8 mouse cellular contexts compared by ENCODE assay signal in the genomic region with DNA sequence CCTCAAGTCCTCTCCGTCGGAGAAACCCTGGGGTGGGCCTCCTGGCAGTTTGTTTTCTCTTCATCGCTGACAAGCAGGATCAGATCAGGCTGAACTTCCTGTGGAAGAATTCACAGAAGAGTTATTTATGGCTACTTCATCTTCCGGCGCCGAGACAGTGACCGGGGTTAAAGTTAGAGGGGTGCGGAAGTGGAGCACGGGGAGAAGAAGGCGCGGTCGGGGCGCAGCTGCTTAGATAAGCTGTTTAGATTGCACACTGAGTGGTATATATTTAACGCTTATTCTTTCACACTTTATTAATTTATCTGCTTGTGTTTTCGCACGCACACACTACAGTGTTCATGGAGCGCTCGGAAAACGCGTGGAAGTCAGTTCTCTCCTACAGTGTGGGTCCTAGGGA. TPM values are rescaled to one million over a fixed set of nuclear protein-coding genes. Genes with fewer than 3 reads are reported as not detected.
A peak's percentile ranks its signal among the peaks of the same experiment; 100 is the strongest.
DNase-seq lines count a peak whose midpoint lies in the region; ATAC-seq and TF ChIP-seq lines count a peak whose summit lies in the region.

No protein-coding gene starts in this region.

- H3K4me2 ChIP-seq in stomach, embryonic 16.5 days (ENCODE audit: low read depth, low read length), result peak overlapping the region; percentile 11

- intact Hi-C loops in left cerebral cortex, postnatal 4 days (cut with DNase I), result no loop called here

- TF ChIP-seq POLR2A in testis, adult 2 months (IDR thresholded peaks at IDR 0.05; ENCODE audit: control insufficient read depth, low read depth, low read length), result no peak

- H3K36me3 ChIP-seq in testis, adult 2 months (ENCODE audit: control insufficient read depth, insufficient read depth, low read length), result no peaks in the 10 kb centered on the region
- no peaks in the 10 kb centered on the region for H3K36me3 ChIP-seq in stomach, embryonic 16.5 days (ENCODE audit: control insufficient read depth, insufficient read depth, low read length)

- peaks cover 3% of the 10 kb centered on the region for H3K4me1 ChIP-seq in testis, adult 2 months (ENCODE audit: control insufficient read depth, insufficient read depth, low read length)
- peaks cover 2% of the 10 kb centered on the region; the same call in 1 of the 2 replicates for H3K4me1 ChIP-seq in stomach, embryonic 16.5 days (ENCODE audit: control insufficient read depth, insufficient read depth, low read length)

- TF ChIP-seq CTCF in testis, adult 2 months (IDR thresholded peaks at IDR 0.05; ENCODE audit: control insufficient read depth, insufficient read depth, insufficient replicate concordance, low read depth, low read length), result no peak

- H3K9ac ChIP-seq in stomach, embryonic 16.5 days (ENCODE audit: low read length), result 0 out of 2 replicates have a peak overlapping the region, but pooled peaks have one; percentile 0

- H3K27me3 ChIP-seq in testis, adult 2 months (ENCODE audit: control insufficient read depth, insufficient read depth, low read length), result no peaks in the 10 kb centered on the region
- H3K27me3 ChIP-seq in stomach, embryonic 16.5 days (ENCODE audit: control insufficient read depth, insufficient read depth, low read length), result no peaks in the 10 kb centered on the region

- H3K4me3 ChIP-seq in testis, adult 2 months (ENCODE audit: control insufficient read depth, low read depth, low read length), result peak overlapping the region; percentile 2
- no peak overlapping the region for H3K4me3 ChIP-seq in stomach, embryonic 16.5 days (replicated peaks; ENCODE audit: low read length)

- ATAC-seq in stomach, embryonic 16.5 days (ENCODE audit: insufficient read depth, low FRiP score), result no peak

- DNase-seq in testis, postnatal 10 days (ENCODE audit: low spot score), result no peak
- DNase-seq in gastrocnemius, postnatal 25 days, result peak; percentile 57
- peak; percentile 63 for DNase-seq in kidney, adult 18-20 months
- peak; percentile 73 for DNase-seq in lung, postnatal 10 days
- no peak for DNase-seq in left cerebral cortex, postnatal 4 days
- no peak for DNase-seq in adipocyte (ENCODE audit: low spot score)

- no peak overlapping the region for H3K27ac ChIP-seq in testis, adult 2 months (ENCODE audit: control insufficient read depth, insufficient read depth, low read depth, low read length)
- peak overlapping the region; percentile 51 for H3K27ac ChIP-seq in stomach, embryonic 16.5 days (ENCODE audit: low read length)

- no peaks in the 10 kb centered on the region for H3K9me3 ChIP-seq in stomach, embryonic 16.5 days (replicated peaks; ENCODE audit: control insufficient read depth, low read length)

- WGBS in stomach, embryonic 16.5 days, result 29% methylated on average over 20 of the region's 20 CpGs

RNA-seq across cellular contexts. Expression of a gene that starts 37.6 kb away (rescaled TPM):
- 10.8 and 15.8 TPM in 2 replicates for polyA plus RNA-seq in testis, adult 2 months (2012; rRNA removed)
- 10 to 100 TPM; 11.3 to 13.5 TPM for total RNA-seq in gastrocnemius, postnatal 25 days (2021)
- 15.7 and 15.9 TPM in 2 replicates for polyA plus RNA-seq in stomach, embryonic 16.5 days (2015; fragmentation: Nextera tagmentation; extraction: Ambion mirVana)
- total RNA-seq in left cerebral cortex, postnatal 4 days (2021), result 10 to 100 TPM; 36.0 to 41.3 TPM

RNA-seq across cellular contexts. Expression of a gene that starts 56.1 kb away (rescaled TPM):
- polyA plus RNA-seq in testis, adult 2 months (2012; rRNA removed), result 3.0 and 4.2 TPM in 2 replicates
- 10 to 100 TPM; 17.1 to 18.4 TPM for total RNA-seq in gastrocnemius, postnatal 25 days (2021)
- polyA plus RNA-seq in stomach, embryonic 16.5 days (2015; fragmentation: Nextera tagmentation; extraction: Ambion mirVana), result 45.1 and 45.3 TPM in 2 replicates
- 100 to 1,000 TPM; 118 to 120 TPM for total RNA-seq in left cerebral cortex, postnatal 4 days (2021)

Comparison
In these comparisons a context has a peak if more than half of its experiments do, and no peak if none do; other contexts are left out.
1. DNase-seq: peak in gastrocnemius, postnatal 25 days (single experiment), kidney, adult 18-20 months (single experiment) and lung, postnatal 10 days (single experiment); none in testis, postnatal 10 days (single experiment), left cerebral cortex, postnatal 4 days (single experiment) and adipocyte (single experiment).
2. RNA of a gene that starts 56.1 kb away (total RNA-seq): 118 to 120 TPM in left cerebral cortex, postnatal 4 days; 17.1 to 18.4 TPM in gastrocnemius, postnatal 25 days; every median in the first group is over 4 times any median in the second.